Mouse (Mus musculus): ENCODE data around the gene Olfr746.

The Olfr746 gene

DNA sequence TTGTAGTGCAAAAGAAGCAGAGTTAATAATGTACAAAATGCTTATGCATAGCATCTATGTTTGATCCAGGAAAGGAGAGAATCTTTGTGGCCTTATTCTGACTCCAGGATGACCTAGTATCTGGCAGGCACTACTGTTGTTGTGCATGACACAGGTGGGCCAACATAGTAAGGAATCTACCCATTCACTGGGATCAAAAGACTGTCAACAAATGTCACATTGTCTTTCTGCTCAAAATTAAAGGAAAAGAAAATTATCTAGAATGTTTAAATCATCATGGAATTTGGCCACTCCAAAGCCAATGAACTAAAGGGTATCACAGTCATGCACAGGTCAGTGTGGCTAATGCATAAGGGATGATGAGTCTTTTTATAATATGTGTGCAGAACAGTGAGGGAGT, at the start of gene Olfr746:
Gene Olfr746 (plus strand): TSS at position 301 of the 400 bp plus-strand sequence.
- no peak for DNase-seq (ENCODE audit: low spot score in 2 of 2)

DNA sequence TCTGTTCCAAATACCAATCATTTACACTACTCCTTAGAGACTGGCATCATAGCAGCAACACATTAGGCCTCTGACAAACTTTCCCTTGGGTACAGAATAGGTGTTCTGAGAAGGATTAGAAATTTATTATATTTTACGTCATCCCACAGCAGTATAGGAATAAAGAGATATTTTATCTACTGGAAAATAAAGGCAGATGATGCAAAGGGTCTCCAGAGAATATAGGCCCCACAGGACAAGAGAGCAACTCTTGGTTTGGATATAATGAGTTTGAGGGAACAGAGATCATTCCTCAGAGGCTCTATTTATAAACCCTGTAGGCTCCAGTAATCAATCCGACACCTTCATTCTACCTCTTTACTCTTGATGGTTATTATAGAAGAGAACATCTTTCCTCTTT, 32.3 kb upstream of the Olfr746 start, which contains the start of gene Olfr744:
Gene Olfr744 (plus strand): TSS at position 301 of the 400 bp plus-strand sequence.
- no peak for DNase-seq (ENCODE audit: low spot score in 2 of 2)

DNA sequence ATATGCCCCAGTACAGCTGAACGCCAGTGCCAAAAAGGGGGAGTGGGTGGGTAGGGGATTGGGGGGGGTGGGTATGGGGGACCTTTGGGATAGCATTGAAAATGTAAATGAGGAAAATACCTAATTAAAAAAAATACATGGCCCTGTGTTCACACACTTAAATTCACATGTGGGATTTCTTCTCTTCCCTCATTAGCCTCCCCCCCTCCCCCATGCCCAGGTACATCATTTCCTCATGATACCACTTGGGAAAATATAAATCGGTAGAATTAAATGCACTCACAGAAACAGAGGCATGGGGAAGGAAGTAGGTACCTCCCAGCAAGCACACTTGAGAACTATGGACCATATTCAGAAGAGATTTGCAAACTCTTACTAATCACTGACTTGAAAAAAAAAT, 7.8 kb upstream of the Olfr746 start, which contains the start of gene Olfr745:
Gene Olfr745 (plus strand): TSS at position 301 of the 400 bp plus-strand sequence.
- no peak for DNase-seq (ENCODE audit: low spot score in 2 of 2)

DNA sequence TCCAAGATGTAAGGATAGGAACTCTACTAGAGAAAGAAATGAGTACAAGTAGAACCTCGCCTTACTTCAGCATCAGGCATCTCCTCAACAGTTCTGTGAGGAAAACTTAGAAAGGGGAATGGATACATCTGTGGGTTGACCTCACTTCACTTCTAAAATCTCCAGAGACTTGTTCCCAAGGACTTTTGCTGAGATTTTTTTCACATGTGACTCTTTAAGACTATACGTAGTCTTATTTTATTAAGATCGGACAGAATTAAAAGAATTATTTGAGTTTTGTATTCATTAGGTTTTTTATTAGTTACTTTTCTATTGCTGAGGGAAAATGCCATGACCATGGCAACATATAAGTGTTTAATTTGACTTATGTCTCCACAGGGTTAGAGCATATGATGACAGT, 46.2 kb downstream of the Olfr746 start, which contains the start of gene Olfr747:
Gene Olfr747 (minus strand): TSS at position 101 of the 400 bp plus-strand sequence.
- DNase-seq (ENCODE audit: low spot score in 2 of 2) = no peak
